Mouse (Mus musculus) heart, postnatal 14 days (tissue): Measurements from ENCODE around the gene Igf2r. TPM values are rescaled to one million over a fixed set of nuclear protein-coding genes. Genes with fewer than 3 reads are reported as not detected.

Experiments used
- DNase-seq, 2 experiments: peaks; one replicate each; pipeline ENCODE4 v3.0.0; 2021 to 2022
- intact Hi-C: fragments of 180-260 bp; cut with DNase I; formaldehyde crosslinking; loops from one replicate; pipeline ENCODE4 v1.15.1; 2025
- total RNA-seq, 2 experiments: library from RNA; stranded (reverse); gene quantifications; 2 replicates each; pipeline ENCODE4 v1.2.3; 2021

Igf2r gene
- total RNA-seq, 2 experiments from 2014 or later, result 131 to 132 TPM

- peak; percentile 54 to 62 for DNase-seq
- intact Hi-C loops, result loop anchor here (2.0 to 5.0 kb wide), 2 partner anchors 14 to 67 kb away; no protein-coding TSS in a partner anchor
Measured at GRCm38 (mm10) chr17:12724767-12725744, 44.4 kb downstream of the Igf2r start.

- intact Hi-C loops, result loop anchor here (2.0 to 5.0 kb wide), 3 partner anchors 15 to 68 kb away; no protein-coding TSS in a partner anchor
- peak; percentile 36 to 56 for DNase-seq
Measured at GRCm38 (mm10) chr17:12723986-12724766, 45.3 kb downstream of the Igf2r start.

- DNase-seq, result peak; percentile 39 to 54
- intact Hi-C loops, result loop anchor here (2.0 to 5.0 kb wide), 2 partner anchors 44 to 70 kb away; no protein-coding TSS in a partner anchor
Measured at GRCm38 (mm10) chr17:12722622-12723021, 46.8 kb downstream of the Igf2r start.

GRCm38 (mm10) chr17:12721118-12721886, 48.2 kb downstream of the Igf2r start:
- no peak for DNase-seq
- intact Hi-C loops, result loop anchor here (5.0 kb wide), 1 partner anchor 71 kb away; no protein-coding TSS in a partner anchor

GRCm38 (mm10) chr17:12718251-12718650, 51.2 kb downstream of the Igf2r start:
- DNase-seq, result no peak
- intact Hi-C loops, result no loop called here

- DNase-seq, result no peak
- intact Hi-C loops, result no loop called here
Measured at GRCm38 (mm10) chr17:12717445-12717844, 52.0 kb downstream of the Igf2r start.

- intact Hi-C loops, result no loop called here
- no peak for DNase-seq
Measured at GRCm38 (mm10) chr17:12715032-12715431, 54.4 kb downstream of the Igf2r start.

- DNase-seq, result peak in 1 of 2 experiments; percentile 32
- intact Hi-C loops, result no loop called here
Measured at GRCm38 (mm10) chr17:12714080-12714561, 55.3 kb downstream of the Igf2r start.

GRCm38 (mm10) chr17:12712993-12713392, 56.5 kb downstream of the Igf2r start:
- no peak for DNase-seq
- intact Hi-C loops, result loop anchor here (2.0 kb wide), 1 partner anchor 98 kb away; no protein-coding TSS in a partner anchor

GRCm38 (mm10) chr17:12712191-12712590, 57.3 kb downstream of the Igf2r start:
- intact Hi-C loops, result loop anchor here (2.0 kb wide), 1 partner anchor 99 kb away; no protein-coding TSS in a partner anchor
- no peak for DNase-seq

- DNase-seq, result no peak
- intact Hi-C loops, result no loop called here
Measured at GRCm38 (mm10) chr17:12710976-12711375, 58.5 kb downstream of the Igf2r start.

GRCm38 (mm10) chr17:12710050-12710780, 59.2 kb downstream of the Igf2r start:
- DNase-seq, result no peak
- intact Hi-C loops, result no loop called here

- intact Hi-C loops, result no loop called here
- DNase-seq, result no peak
Measured at GRCm38 (mm10) chr17:12708398-12708797, 61.1 kb downstream of the Igf2r start.

GRCm38 (mm10) chr17:12706590-12707049, 62.8 kb downstream of the Igf2r start:
- no peak for DNase-seq
- intact Hi-C loops, result no loop called here

- intact Hi-C loops, result no loop called here
- DNase-seq, result no peak
Measured at GRCm38 (mm10) chr17:12702901-12703300, 66.6 kb downstream of the Igf2r start.

- no peak for DNase-seq
- intact Hi-C loops, result no loop called here
Measured at GRCm38 (mm10) chr17:12700373-12700772, 69.1 kb downstream of the Igf2r start.

- no peak for DNase-seq
Measured at GRCm38 (mm10) chr17:12691899-12692298, 77.6 kb downstream of the Igf2r start.

GRCm38 (mm10) chr17:12689537-12689936, 79.9 kb downstream of the Igf2r start:
- intact Hi-C loops, result no loop called here
- DNase-seq, result peak; percentile 28 to 58

More at GRCm38 (mm10) chr17:12691899-12692298, 77.6 kb downstream of the Igf2r start:
- intact Hi-C loops, result no loop called here
